Mouse (Mus musculus) urinary bladder, adult 2 months (tissue): Measurements from ENCODE around the gene Ano10. TPM values are rescaled to one million over a fixed set of nuclear protein-coding genes. Genes with fewer than 3 reads are reported as not detected.
A peak's percentile ranks its signal among the peaks of the same experiment; 100 is the strongest.
"Not testable (repeated sequence)": the region's sequence is repeated elsewhere in the genome, so short reads cannot be mapped to it uniquely, and the experiment has no call there.

Experiments
- DNase-seq: peaks from one replicate; pipeline ENCODE4 v3.0.0; 2022; ENCODE audit warnings: low spot score
- polyA plus RNA-seq: library from polyadenylated mRNA; depleted of rRNA; stranded (reverse); fragments of >200 nt; gene quantifications from 2 replicates; pipeline ENCODE4 v1.2.3, GENCODE M21; 2012; rRNA removed

Gene Ano10
- 73.2 and 79.4 TPM in 2 replicates for polyA plus RNA-seq

GRCm38 (mm10) chr9:122294242-122294881 is at the start of gene Ano10:
Gene Ano10 (minus strand): TSS chr9:122294423.
- peak; percentile 81 for DNase-seq

DNA sequence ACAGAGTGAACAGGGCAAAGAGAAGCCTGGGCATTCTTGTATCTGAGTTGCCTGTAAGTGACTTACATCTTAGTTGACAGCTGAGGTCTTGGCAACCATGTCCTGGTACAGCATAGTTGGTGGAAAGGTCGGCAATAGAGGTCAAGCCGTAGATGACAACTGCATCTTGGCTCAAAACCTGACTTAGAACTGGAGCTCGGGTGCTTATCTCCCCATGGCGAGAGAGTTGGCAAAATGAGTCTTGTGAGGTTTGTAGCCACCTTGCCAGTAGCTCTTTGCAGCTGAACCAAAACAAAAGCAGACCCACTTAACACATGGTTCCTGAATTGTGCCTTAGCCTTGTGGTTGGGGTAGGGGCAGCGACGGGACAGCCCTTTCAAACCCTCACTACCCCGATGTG is 49.2 kb upstream of the Ano10 start:
- DNase-seq = no peak

DNA sequence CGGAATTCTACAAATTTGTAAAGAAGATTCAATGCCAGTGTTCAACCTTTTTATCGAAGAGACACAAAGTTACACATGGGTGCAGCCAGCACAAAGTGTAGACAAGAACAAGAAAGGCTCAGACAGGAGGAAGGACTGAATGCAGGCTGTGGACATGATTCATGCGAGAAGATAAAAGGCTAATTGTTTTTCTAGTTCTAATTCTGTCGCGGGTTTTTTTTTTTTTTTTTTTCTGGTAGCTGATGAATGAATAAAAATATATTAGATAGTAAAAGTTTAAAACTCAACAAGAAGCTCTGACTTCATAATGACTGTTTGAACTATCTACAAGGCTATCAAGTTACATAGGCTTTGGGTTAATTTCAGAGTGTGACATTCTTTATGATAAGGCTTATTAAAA is 45.7 kb upstream of the Ano10 start:
- no peak for DNase-seq

GRCm38 (mm10) chr9:122337510-122337931 is 43.3 kb upstream of the Ano10 start:
- DNase-seq = no peak

GRCm38 (mm10) chr9:122336677-122337076 is 42.5 kb upstream of the Ano10 start:
- DNase-seq = no peak

DNA sequence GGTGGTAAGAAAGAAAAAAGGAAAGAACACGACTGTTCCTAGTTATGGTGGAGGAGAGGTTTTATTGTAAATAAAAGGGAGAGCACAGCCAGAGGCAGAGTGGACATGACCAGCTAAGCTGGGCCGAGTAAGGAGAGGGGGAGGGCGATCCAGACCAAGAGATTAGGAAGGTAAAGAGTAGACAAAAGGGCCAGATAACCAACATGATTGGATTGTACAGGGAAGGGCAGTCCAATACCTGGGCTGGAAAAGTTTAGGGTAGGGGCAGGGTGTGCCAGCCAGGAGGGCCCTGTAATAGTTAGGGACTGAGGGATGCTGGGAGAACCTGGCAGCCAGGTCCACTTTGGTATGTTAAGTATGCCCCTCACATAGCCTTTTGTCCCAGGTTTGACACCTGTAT is 34.0 kb upstream of the Ano10 start:
- DNase-seq = no peak

GRCm38 (mm10) chr9:122325996-122326395 is 31.8 kb upstream of the Ano10 start:
- no peak for DNase-seq

- DNase-seq = no peak
These were observed 28.1 kb upstream of the Ano10 start for GRCm38 (mm10) chr9:122322356-122322755.

DNA sequence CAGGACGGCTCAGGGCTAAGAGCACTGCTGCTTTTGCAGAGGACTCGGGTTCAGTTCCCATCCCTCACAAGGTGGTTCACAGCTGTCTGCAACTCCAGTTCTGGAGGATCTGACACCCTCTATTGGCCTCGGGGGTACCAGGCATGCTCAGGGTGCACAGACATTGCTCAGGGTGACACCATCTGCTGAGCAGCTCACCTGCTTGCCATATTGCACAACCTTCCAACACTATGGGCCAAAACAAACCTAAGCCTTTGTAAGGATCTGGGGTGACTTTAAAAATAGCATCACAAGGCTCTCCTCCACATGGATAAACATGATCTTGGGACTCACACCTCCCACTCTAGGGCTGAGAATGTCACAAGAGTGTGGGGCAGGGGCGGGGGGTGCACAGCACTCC is 26.4 kb upstream of the Ano10 start:
- no peak for DNase-seq

DNA sequence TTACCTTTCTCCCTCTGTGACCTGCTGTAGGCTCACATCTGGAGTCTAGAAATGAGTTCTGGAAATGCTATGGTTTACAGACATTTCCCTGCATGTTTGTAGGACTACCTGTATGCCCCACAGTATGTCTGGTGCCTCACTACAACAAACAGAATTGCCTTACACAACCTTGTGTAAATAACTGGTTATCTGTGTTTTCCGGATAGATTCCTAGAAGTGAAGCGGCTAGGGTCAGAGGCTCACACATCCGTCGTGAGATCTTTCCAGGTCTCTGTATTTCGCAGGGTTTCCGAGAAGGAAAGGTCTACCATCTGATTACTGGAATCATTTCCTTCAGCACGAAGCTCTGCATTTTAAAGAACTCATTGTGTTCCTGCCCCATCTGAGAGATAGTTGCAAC is 22.3 kb upstream of the Ano10 start:
- no peak for DNase-seq

GRCm38 (mm10) chr9:122315501-122315900 is 21.3 kb upstream of the Ano10 start:
- DNase-seq = no peak

DNA sequence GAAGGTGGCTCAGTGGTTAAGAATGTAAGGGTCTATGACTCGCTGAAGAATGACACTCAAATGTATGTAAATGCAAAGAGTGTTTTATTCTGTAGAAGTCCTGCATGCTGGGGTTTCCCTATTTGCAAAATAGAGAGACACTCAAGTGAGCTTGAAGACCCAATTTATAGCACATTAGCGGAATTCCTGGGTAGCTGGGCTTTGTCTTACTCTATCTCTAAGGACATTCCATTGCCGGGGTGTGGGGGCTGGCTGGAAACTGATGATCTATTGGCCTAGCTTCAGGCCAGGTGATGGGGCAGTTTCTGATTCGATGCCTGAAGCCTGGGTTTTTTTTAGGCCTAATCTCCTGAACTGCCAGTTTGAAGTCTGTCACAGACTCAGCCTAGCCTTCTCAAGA is 20.7 kb upstream of the Ano10 start:
- DNase-seq = no peak

DNA sequence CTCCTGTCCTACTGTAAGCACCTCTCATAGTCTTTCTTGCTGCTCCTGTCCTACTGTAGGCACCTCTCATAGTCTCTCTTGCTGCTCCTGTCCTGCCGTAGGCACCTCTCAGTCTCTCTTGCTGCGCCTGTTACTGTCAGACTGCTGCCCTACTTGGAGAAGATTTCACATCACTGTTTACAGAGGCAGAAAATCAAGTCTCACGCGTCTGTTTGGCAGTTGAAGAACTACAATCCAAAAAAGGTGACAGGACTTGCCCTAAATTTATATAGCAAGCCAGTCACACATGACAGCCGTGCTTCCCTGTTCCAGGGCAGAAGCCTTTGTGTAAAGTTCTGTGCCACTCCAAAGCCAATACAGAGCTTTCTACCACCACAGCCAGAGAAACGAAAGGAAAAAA is 20.2 kb upstream of the Ano10 start:
- DNase-seq = no peak

- not testable (repeated sequence) for DNase-seq
These were observed 18.9 kb upstream of the Ano10 start for GRCm38 (mm10) chr9:122313128-122313527.

DNA sequence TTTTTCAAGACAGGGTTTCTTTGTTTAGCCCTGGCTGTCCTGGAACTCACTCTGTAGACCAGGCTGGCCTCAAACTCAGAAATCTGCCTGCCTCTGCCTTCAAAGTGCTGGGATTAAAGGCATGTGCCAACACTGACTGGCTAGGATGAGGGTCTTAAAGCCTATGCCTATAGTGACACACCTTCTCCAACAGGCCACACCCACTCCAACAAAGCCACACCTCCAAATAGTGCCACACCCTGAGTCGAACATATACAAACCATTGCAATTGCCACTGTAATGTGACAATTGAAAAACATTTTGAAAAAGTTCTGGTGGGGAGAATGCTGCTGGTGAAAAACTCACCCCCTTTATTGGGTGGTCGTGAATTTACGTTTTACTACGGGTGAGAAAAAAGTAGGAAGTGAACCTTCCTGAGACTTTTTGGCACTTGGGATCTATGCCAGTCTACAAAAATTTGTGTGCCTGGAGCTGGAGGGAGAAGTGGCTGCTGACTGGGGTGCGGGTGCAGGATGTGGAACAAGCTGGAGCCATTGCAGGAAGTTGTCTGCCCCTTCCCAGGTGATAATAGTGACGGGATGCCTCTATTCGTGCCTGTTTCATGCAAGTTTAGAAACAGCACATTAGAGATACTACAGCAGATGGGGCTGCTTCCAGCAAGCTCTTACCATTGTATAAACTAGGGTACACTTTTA is 18.2 kb upstream of the Ano10 start:
- no peak for DNase-seq

- no peak for DNase-seq
These were observed 17.0 kb upstream of the Ano10 start for GRCm38 (mm10) chr9:122311051-122311760.

- peak; percentile 86 for DNase-seq
These were observed 16.4 kb upstream of the Ano10 start for GRCm38 (mm10) chr9:122310613-122311049.

DNA sequence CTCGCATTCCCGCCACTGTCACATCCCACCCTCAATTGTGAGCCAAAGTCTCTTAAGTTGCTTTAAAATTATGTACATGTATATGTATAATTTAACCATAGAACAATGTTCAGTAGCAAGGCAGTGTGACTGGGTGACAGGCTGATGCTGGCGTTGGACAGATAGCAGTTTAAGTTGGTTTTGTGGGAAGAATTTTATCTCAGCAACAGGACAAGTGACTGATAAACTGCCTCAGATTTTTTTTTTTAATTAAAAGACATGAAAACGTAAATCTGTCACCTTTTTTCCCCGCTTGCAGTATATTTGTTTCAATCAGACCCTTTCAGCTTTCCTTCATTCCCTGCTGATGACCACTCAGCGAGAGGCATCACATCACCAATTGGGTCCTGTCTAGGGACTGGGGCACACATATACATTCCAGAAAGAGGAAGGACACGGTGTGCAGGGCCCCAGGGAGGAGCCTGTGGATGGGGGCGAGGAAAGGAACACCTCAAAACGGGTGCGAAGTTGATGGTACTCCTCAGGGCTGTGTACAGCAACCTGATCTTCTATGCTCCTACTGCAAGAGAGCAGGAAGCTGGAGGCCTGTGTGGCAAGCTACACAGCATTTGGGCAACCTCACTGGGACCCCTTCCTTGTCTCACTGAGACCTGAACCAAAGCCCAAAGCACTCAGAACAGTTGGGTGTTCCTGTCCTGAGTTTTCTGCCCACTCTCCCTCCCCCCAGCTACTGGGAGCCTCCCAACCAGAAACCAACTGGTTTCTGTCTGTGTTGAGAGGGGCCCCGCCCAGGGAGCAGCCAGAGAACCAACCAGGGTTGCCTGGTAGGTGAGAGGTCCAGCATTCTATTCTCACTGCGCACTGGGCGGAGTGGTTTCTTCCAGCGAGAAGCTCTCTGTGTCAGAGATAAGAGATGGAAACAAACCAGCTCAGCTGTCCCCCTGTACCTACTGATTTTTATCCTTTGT is 15.1 kb upstream of the Ano10 start:
- DNase-seq = peak; percentile 45

- DNase-seq = no peak
These were observed 11.1 kb upstream of the Ano10 start for GRCm38 (mm10) chr9:122305302-122305701.

DNA sequence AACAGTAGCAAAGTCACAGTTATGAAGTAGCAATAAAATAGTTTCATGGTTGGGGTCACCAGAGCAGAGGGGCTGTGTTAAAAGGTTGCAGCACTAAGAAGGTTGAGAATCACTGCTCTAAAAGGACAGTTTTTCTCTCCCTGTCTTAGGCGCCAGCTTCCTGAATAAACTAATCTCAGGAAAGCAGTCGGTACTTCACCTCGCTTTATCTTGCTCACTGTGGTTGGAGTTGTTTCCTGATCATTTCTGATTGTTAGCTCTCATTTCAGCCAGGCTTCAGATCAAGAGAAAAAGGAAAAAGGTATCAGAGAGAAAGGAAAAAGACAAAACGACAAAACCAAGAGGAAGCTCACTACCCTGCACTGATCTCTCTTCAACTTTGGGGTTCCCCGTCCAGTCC is 1.9 kb upstream of the Ano10 start:
- no peak for DNase-seq

- DNase-seq = no peak
These were observed 1.2 kb upstream of the Ano10 start for GRCm38 (mm10) chr9:122295396-122295795.

- no peak for DNase-seq
These were observed 370 bp downstream of the Ano10 start for GRCm38 (mm10) chr9:122293865-122294241.
